Mouse (Mus musculus): ENCODE measurements around the gene Smad9.

- no peak for TF ChIP-seq CTCF (IDR thresholded peaks at IDR 0.05; ENCODE audit: low read depth, low read length)
- no peak for TF ChIP-seq POLR2A (IDR thresholded peaks at IDR 0.05; ENCODE audit: insufficient read depth, low read length)
- TF ChIP-seq EP300 (IDR thresholded peaks at IDR 0.05; ENCODE audit: insufficient read depth, low read depth, low read length) = no peak
These were observed 27.8 kb upstream of the Smad9 start for GRCm38 (mm10) chr3:54727588-54727987.
